Mouse (Mus musculus) lung, embryonic 14.5 days (tissue): ENCODE results near the gene Car6. TPM values are rescaled to one million over a fixed set of nuclear protein-coding genes. Genes with fewer than 3 reads are reported as not detected.

ENCODE experiments used
- ATAC-seq: fragments of 200-750 bp; cut with Nextera tagmentation; 2 replicates; pipeline ENCODE4 v1.8.0; 2017; ENCODE audit warnings: mild to moderate bottlenecking, moderate TSS enrichment, moderate library complexity; ENCODE audit not compliant: insufficient read depth
- DNase-seq: peaks from one replicate; pipeline ENCODE4 v3.0.0-alpha.2; 2015
- H3K27ac ChIP-seq: fragments of 300-500 bp; sonication (generic); 2 replicates; pipeline ENCODE4 v1.5.1; 2014; ENCODE audit warnings: low read depth, mild to moderate bottlenecking, moderate library complexity
- H3K27me3 ChIP-seq: fragments of 300-500 bp; sonication (generic); 2 replicates; pipeline ENCODE4 v1.6.1; 2014; ENCODE audit warnings: low read length, control low read depth; ENCODE audit not compliant: insufficient read depth
- H3K36me3 ChIP-seq: fragments of 300-500 bp; sonication (generic); 2 replicates; pipeline ENCODE4 v1.6.1; 2014; ENCODE audit warnings: control low read depth; ENCODE audit not compliant: insufficient read depth
- H3K4me1 ChIP-seq: fragments of 300-500 bp; sonication (generic); 2 replicates; pipeline ENCODE4 v1.6.1; 2014; ENCODE audit warnings: antibody characterized with exemption, control low read depth; ENCODE audit not compliant: insufficient read depth
- H3K4me2 ChIP-seq: fragments of 300-500 bp; sonication (generic); 2 replicates; pipeline ENCODE4 v1.6.1; 2014; ENCODE audit warnings: mild to moderate bottlenecking
- H3K4me3 ChIP-seq: fragments of 300-500 bp; sonication (generic); 2 replicates; pipeline ENCODE4 v1.5.1; 2014; ENCODE audit warnings: low read depth, low read length
- H3K9ac ChIP-seq: fragments of 300-500 bp; sonication (generic); 2 replicates; pipeline ENCODE4 v1.6.1; 2014
- H3K9me3 ChIP-seq: fragments of 300-500 bp; sonication (generic); 2 replicates; pipeline ENCODE4 v1.6.1; 2016; ENCODE audit warnings: low read depth, low read length, control low read depth
- CTCF ChIP-seq: IDR thresholded peaks from 2 replicates; pipeline ENCODE4 v1.5.1; 2016; ENCODE audit warnings: antibody characterized with exemption, low read depth
- WGBS: fragments of 180-500 bp; shearing (Covaris S2); extraction: QIAGEN DNeasy Blood & Tissue Kit; methylation state at CpG from one replicate; pipeline ENCODE4 v1.1.7; 2014; 5-methylcytosine and 5-hydroxymethylcytosine counted together
- polyA plus RNA-seq: library from polyadenylated mRNA; unstranded; fragments of >200 nt; fragmentation: Nextera tagmentation; extraction: Ambion mirVana; gene quantifications from 2 replicates; pipeline ENCODE4 v1.2.1, GENCODE M21; 2014

Car6 gene
- polyA plus RNA-seq, 1 experiment from 2014 or later = not detected

GRCm38 (mm10) chr4:150192199-150192598 is 8.9 kb downstream of the Car6 start:
- Histone ChIP-seq H3K27me3 (no peaks in the 10 kb centered on the region), H3K9me3 (no peaks in the 10 kb centered on the region), H3K4me1 (no peaks in the 10 kb centered on the region; the same call in 1 of the 2 replicates), H3K4me2 (no peak overlapping the region), H3K4me3 (no peak overlapping the region), H3K36me3 (no peaks in the 10 kb centered on the region), H3K27ac (no peak overlapping the region), H3K9ac (no peak overlapping the region)
- TF ChIP-seq CTCF = no peak
- ATAC-seq (no peak), DNase-seq (no peak)
- 74% methylated on average over 6 of the region's 6 CpGs for WGBS

- Histone ChIP-seq H3K4me3 (no peak overlapping the region), H3K27ac (no peak overlapping the region), H3K9me3 (no peaks in the 10 kb centered on the region), H3K4me1 (no peaks in the 10 kb centered on the region), H3K27me3 (no peaks in the 10 kb centered on the region), H3K4me2 (no peak overlapping the region; the same call in 1 of the 2 replicates), H3K9ac (no peak overlapping the region), H3K36me3 (no peaks in the 10 kb centered on the region)
- no peak for TF ChIP-seq CTCF
- ATAC-seq (no peak), DNase-seq (no peak)
- whole genome bisulfite sequencing = 50% methylated on average over 11 of the region's 11 CpGs
Measured at GRCm38 (mm10) chr4:150188236-150188635, 12.9 kb downstream of the Car6 start.

DNA sequence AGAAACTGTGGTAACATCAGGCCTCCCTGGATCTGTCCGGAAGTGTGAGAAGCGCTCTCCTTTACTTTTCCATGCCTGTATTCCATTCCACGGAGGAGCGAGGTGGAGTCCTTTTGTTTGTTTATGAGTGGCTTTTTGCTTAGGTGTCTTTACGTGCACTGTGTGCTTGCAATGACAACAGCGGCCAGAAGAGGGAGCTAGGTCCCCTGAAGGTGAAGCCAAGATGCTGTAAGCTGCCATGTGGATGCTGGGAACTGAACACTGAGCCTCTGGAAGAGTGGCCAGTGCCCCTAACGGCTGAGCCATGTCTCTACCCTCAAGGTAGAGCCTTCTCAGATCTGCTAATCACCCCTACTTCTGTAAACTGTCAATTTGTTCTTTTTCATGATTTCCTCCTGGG is 19.8 kb downstream of the Car6 start:
- TF ChIP-seq CTCF = peak; percentile 29; the same call in 1 of the 2 replicates
- Histone ChIP-seq H3K36me3 (no peaks in the 10 kb centered on the region), H3K9me3 (no peaks in the 10 kb centered on the region), H3K4me3 (no peak overlapping the region), H3K27ac (no peak overlapping the region), H3K9ac (no peak overlapping the region), H3K4me1 (no peaks in the 10 kb centered on the region), H3K4me2 (no peak overlapping the region), H3K27me3 (no peaks in the 10 kb centered on the region)
- DNase-seq = no peak
- WGBS = 81% methylated on average over 7 of the region's 7 CpGs
- ATAC-seq = no peak

- H3K4me1 ChIP-seq = no peaks in the 10 kb centered on the region
- ATAC-seq (no peak), DNase-seq (no peak)
- no peak overlapping the region for H3K9ac ChIP-seq
- no peaks in the 10 kb centered on the region for H3K9me3 ChIP-seq
- H3K4me2 ChIP-seq = no peak overlapping the region
- H3K4me3 ChIP-seq = no peak overlapping the region
- WGBS = 42% methylated on average over 4 of the region's 4 CpGs
- no peak overlapping the region for H3K27ac ChIP-seq
- H3K36me3 ChIP-seq = no peaks in the 10 kb centered on the region
- H3K27me3 ChIP-seq = no peaks in the 10 kb centered on the region
- no peak for TF ChIP-seq CTCF
Measured at GRCm38 (mm10) chr4:150178131-150178530, 23.0 kb downstream of the Car6 start.

GRCm38 (mm10) chr4:150177122-150177521 is 24.0 kb downstream of the Car6 start:
- no peaks in the 10 kb centered on the region for H3K4me1 ChIP-seq
- no peak for ATAC-seq
- H3K27me3 ChIP-seq = no peaks in the 10 kb centered on the region
- no peaks in the 10 kb centered on the region for H3K36me3 ChIP-seq
- no peaks in the 10 kb centered on the region for H3K9me3 ChIP-seq
- H3K9ac ChIP-seq = no peak overlapping the region
- DNase-seq = no peak
- H3K4me2 ChIP-seq = no peak overlapping the region
- WGBS = 66% methylated on average over 8 of the region's 8 CpGs
- no peak for TF ChIP-seq CTCF
- no peak overlapping the region for H3K27ac ChIP-seq
- no peak overlapping the region for H3K4me3 ChIP-seq

DNA sequence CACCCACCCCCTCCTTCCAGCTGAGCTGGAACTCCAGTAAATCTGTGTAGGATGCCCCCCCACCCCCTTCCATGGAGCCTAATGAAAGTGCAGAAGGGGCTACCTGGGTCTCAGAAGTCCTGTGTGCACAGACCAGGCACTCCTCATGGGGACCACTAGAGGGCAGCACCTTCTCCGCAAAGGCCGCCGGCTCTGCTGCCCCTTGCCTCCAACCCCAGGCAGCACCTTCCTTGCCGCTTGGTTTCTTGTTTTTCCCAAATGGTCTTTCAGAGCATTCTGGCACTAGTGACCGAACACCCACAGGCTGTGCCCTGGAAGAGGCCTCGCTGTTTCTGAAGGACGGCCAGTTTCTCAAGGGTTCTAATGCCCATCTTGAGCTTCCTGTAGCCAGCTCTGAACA is 24.6 kb downstream of the Car6 start:
- Histone ChIP-seq H3K4me1 (no peaks in the 10 kb centered on the region), H3K27ac (no peak overlapping the region), H3K27me3 (no peaks in the 10 kb centered on the region), H3K9me3 (no peaks in the 10 kb centered on the region), H3K4me3 (no peak overlapping the region), H3K4me2 (peak overlapping the region; percentile 44), H3K36me3 (no peaks in the 10 kb centered on the region), H3K9ac (no peak overlapping the region)
- peak; percentile 88 for TF ChIP-seq CTCF
- 7% methylated on average over 7 of the region's 7 CpGs for WGBS
- peak; percentile 71 for ATAC-seq
- DNase-seq = peak; percentile 81

DNA sequence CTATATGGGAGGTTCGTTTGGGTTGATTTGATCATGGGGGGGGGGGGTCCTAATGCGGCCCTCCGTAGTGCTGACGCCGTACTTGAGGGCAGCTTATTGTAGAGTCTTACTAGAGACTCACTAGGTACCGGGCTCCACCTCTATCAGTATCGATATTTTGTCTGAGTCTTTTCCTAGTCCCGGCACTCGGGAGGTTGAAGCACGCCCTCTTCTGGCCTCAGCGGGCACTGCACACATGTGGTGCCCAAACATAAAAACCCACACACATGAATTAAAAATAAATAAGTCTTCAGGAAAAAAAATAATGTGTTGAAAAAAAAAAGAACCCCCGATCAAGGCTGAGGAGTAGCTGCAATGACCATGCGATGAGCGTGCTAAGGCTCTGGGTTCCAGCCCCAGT is 27.1 kb downstream of the Car6 start:
- Histone ChIP-seq H3K36me3 (no peaks in the 10 kb centered on the region), H3K27me3 (no peaks in the 10 kb centered on the region), H3K4me1 (no peaks in the 10 kb centered on the region), H3K4me2 (no peak overlapping the region), H3K27ac (no peak overlapping the region), H3K4me3 (no peak overlapping the region), H3K9ac (no peak overlapping the region), H3K9me3 (no peaks in the 10 kb centered on the region)
- WGBS = 92% methylated on average over 14 of the region's 14 CpGs
- ATAC-seq (no peak), DNase-seq (no peak)
- TF ChIP-seq CTCF = peak; percentile 21; the same call in 1 of the 2 replicates

DNA sequence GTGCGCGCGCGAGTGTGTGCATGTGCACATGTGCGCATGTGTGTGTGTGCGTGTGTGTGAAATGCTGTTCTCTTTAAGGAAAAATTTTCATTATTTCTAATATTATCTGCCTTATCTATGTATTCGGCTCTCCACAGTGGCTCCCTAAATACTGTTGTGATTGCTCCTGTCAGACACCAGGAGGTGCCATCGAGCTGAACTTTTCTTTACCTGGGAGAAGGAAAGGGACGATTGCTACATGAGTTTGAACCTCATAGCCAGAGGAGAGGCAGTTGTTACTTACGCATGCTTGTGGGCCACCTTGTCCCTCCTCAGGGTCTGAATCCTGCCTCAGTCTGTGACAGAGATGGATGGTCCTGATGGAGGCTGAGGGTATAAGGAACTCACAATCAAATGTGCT is 27.9 kb downstream of the Car6 start:
- Histone ChIP-seq H3K9ac (no peak overlapping the region), H3K36me3 (no peaks in the 10 kb centered on the region), H3K9me3 (no peaks in the 10 kb centered on the region), H3K4me3 (no peak overlapping the region), H3K27me3 (no peaks in the 10 kb centered on the region), H3K27ac (no peak overlapping the region), H3K4me2 (no peak overlapping the region), H3K4me1 (no peaks in the 10 kb centered on the region)
- WGBS = 55% methylated on average over 10 of the region's 10 CpGs
- ATAC-seq = no peak
- peak; percentile 59 for DNase-seq
- TF ChIP-seq CTCF = peak; percentile 68
